ENCODE assay signal across 9 mouse cellular contexts in the genomic region with DNA sequence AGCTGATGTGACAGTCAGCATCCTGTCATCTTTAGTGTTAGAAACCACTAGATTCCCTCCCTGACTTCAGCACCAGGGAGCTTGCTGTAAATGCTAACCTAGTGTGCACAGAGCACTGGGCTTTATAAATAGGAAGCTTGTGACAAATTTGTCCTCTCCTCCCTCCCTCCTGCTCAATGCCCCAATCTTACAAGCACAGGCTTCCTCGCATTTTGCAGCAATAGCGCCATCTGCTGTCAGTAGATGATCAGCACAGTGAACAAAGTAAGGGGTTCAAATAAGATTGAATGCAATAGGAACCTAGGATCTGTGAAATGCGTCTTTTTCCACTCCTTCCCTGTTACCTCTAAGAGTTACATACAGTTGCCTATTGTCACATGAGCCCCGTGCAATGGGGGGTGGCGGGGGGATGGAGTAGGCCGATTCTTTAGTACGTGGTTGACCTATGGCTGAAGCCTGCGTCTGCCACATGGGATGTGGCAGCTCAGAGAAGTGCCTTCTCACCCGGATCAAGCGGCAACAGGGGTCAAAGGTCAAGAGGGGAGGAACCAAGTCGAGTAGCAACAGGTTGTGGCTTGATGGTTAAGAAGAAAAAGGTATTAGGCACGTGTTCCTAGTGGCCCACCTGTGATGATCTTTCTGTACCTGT. TPM values are rescaled to one million over a fixed set of nuclear protein-coding genes. Genes with fewer than 3 reads are reported as not detected.
DNase-seq lines count a peak whose midpoint lies in the region; ATAC-seq and TF ChIP-seq lines count a peak whose summit lies in the region.
"Had no signal": no experiment of that assay in that cellular context is flagged by ENCODE, and none has a peak within 500 bp of the region (broad histone marks: within the 10 kb centered on the region; RNA-seq: fewer than 3 reads in every experiment).

No protein-coding gene starts in this region.

- no peak overlapping the region for H3K27ac ChIP-seq in embryonic facial prominence, embryonic 11.5 days (replicated peaks; ENCODE audit: low read depth, low read length)
- no peak overlapping the region for H3K27ac ChIP-seq in liver, embryonic 13.5 days
- H3K27ac ChIP-seq in neural tube, embryonic 13.5 days (replicated peaks), result no peak overlapping the region
- no peak overlapping the region for H3K27ac ChIP-seq in testis, adult 2 months (ENCODE audit: control insufficient read depth, insufficient read depth, low read depth, low read length)
- H3K27ac ChIP-seq: heart, embryonic 15.5 days had no signal

- H3K36me3 ChIP-seq in embryonic facial prominence, embryonic 11.5 days (replicated peaks; ENCODE audit: control insufficient read depth, insufficient read depth, low read depth, low read length), result peaks cover 4% of the 10 kb centered on the region
- peaks cover 89% of the 10 kb centered on the region for H3K36me3 ChIP-seq in liver, embryonic 13.5 days
- H3K36me3 ChIP-seq in neural tube, embryonic 13.5 days, result peaks cover 65% of the 10 kb centered on the region
- peaks cover 2% of the 10 kb centered on the region; the same call in 1 of the 2 replicates for H3K36me3 ChIP-seq in testis, adult 2 months (ENCODE audit: control insufficient read depth, insufficient read depth, low read length)

- H3K4me1 ChIP-seq in embryonic facial prominence, embryonic 11.5 days (ENCODE audit: control insufficient read depth, insufficient read depth, low read length), result no peaks in the 10 kb centered on the region
- H3K4me1 ChIP-seq in liver, embryonic 13.5 days (replicated peaks), result no peaks in the 10 kb centered on the region
- H3K4me1 ChIP-seq in neural tube, embryonic 13.5 days (replicated peaks), result 0 out of 2 replicates have a peak, but pooled peaks cover 9% of the 10 kb centered on the region
- peaks cover 2% of the 10 kb centered on the region; the same call in 1 of the 2 replicates for H3K4me1 ChIP-seq in testis, adult 2 months (ENCODE audit: control insufficient read depth, insufficient read depth, low read length)

- no peaks in the 10 kb centered on the region for H3K9me3 ChIP-seq in embryonic facial prominence, embryonic 11.5 days (replicated peaks; ENCODE audit: control insufficient read depth, low read length)
- no peaks in the 10 kb centered on the region for H3K9me3 ChIP-seq in liver, embryonic 13.5 days (replicated peaks)
- H3K9me3 ChIP-seq in neural tube, embryonic 13.5 days, result no peaks in the 10 kb centered on the region
- H3K9me3 ChIP-seq: heart, embryonic 15.5 days had no signal

- peak; percentile 77 for DNase-seq in adrenal gland, postnatal 10 days
- peak; percentile 87 for DNase-seq in embryonic facial prominence, embryonic 11.5 days (ENCODE audit: low spot score)
- peak; percentile 49 to 74 for DNase-seq in heart, adult 9 months (ENCODE audit: low spot score in 2 of 2)
- peak; percentile 65 to 87 for DNase-seq in kidney, postnatal 25 days
- peak; percentile 54 for DNase-seq in liver, embryonic 13.5 days

- TF ChIP-seq CTCF in testis, adult 2 months (IDR thresholded peaks at IDR 0.05; ENCODE audit: control insufficient read depth, insufficient read depth, insufficient replicate concordance, low read depth, low read length), result peak; percentile 50; the same call in 1 of the 2 replicates

- H3K4me2 ChIP-seq in embryonic facial prominence, embryonic 11.5 days (ENCODE audit: low read depth, low read length), result no peak overlapping the region
- no peak overlapping the region for H3K4me2 ChIP-seq in liver, embryonic 13.5 days
- H3K4me2 ChIP-seq in neural tube, embryonic 13.5 days, result no peak overlapping the region
- H3K4me2 ChIP-seq: heart, embryonic 15.5 days had no signal

- H3K9ac ChIP-seq in embryonic facial prominence, embryonic 11.5 days (replicated peaks; ENCODE audit: low read length), result no peak overlapping the region
- no peak overlapping the region for H3K9ac ChIP-seq in liver, embryonic 13.5 days
- no peak overlapping the region for H3K9ac ChIP-seq in neural tube, embryonic 13.5 days
- H3K9ac ChIP-seq: heart, embryonic 15.5 days had no signal

- peak; percentile 74 for ATAC-seq in CD4-positive, CD25-positive, alpha-beta regulatory T cell, adult 4 months
- peak; percentile 15; the same call in 1 of the 2 replicates for ATAC-seq in embryonic facial prominence, embryonic 11.5 days (replicated peaks; ENCODE audit: insufficient number of reproducible peaks, low FRiP score, low TSS enrichment, low read depth)
- ATAC-seq in liver, embryonic 13.5 days (ENCODE audit: low read depth), result peak; percentile 34; the same call in 1 of the 2 replicates
- ATAC-seq in neural tube, embryonic 13.5 days (ENCODE audit: low read depth), result peak; percentile 59; the same call in 1 of the 2 replicates

- TF ChIP-seq POLR2A in testis, adult 2 months (IDR thresholded peaks at IDR 0.05; ENCODE audit: control insufficient read depth, low read depth, low read length), result no peak

- H3K4me3 ChIP-seq in embryonic facial prominence, embryonic 11.5 days (ENCODE audit: low read depth, low read length), result no peak overlapping the region
- no peak overlapping the region for H3K4me3 ChIP-seq in liver, embryonic 13.5 days (replicated peaks)
- H3K4me3 ChIP-seq in neural tube, embryonic 13.5 days, result no peak overlapping the region
- no peak overlapping the region; the same call in 1 of the 2 replicates for H3K4me3 ChIP-seq in testis, adult 2 months (ENCODE audit: control insufficient read depth, low read depth, low read length)
- H3K4me3 ChIP-seq: heart, embryonic 15.5 days had no signal

- 31% methylated on average over 12 of the region's 12 CpGs for WGBS in embryonic facial prominence, embryonic 11.5 days
- WGBS in liver, embryonic 13.5 days (ENCODE audit: insufficient replicate concordance), result 53% methylated on average over 12 of the region's 12 CpGs
- 46% methylated on average over 12 of the region's 12 CpGs for WGBS in neural tube, embryonic 13.5 days

- H3K27me3 ChIP-seq in embryonic facial prominence, embryonic 11.5 days (ENCODE audit: control insufficient read depth, insufficient read depth, low read length), result no peaks in the 10 kb centered on the region
- no peaks in the 10 kb centered on the region for H3K27me3 ChIP-seq in liver, embryonic 13.5 days
- no peaks in the 10 kb centered on the region for H3K27me3 ChIP-seq in neural tube, embryonic 13.5 days
- no peaks in the 10 kb centered on the region for H3K27me3 ChIP-seq in testis, adult 2 months (ENCODE audit: control insufficient read depth, insufficient read depth, low read length)

RNA-seq across cellular contexts. Expression of gene Rlbp1, which starts 37.0 kb away (rescaled TPM):
- not detected for polyA plus RNA-seq in CD4-positive, CD25-positive, alpha-beta regulatory T cell, adult 4 months (2017; shearing (Covaris generic))
- total RNA-seq in adrenal gland, postnatal 10 days (2021), result not detected
- 1.8 and 3.6 TPM in 2 replicates for polyA plus RNA-seq in embryonic facial prominence, embryonic 11.5 days (2014; fragmentation: Nextera tagmentation; extraction: Ambion mirVana)
- polyA plus RNA-seq in liver, embryonic 13.5 days (2015; fragmentation: Nextera tagmentation; extraction: Ambion mirVana), result 0.06 TPM in 1 of 2 replicates, not detected in the other
- polyA plus RNA-seq in neural tube, embryonic 13.5 days (2015; fragmentation: Nextera tagmentation; extraction: Ambion mirVana), result 19.2 and 19.7 TPM in 2 replicates
- 0.71 and 1.6 TPM in 2 replicates for polyA plus RNA-seq in testis, adult 2 months (2012; rRNA removed)
- polyA plus RNA-seq: heart, embryonic 15.5 days had no signal

RNA-seq across cellular contexts. Expression of gene Fanci, which starts 41.9 kb away (rescaled TPM):
- polyA plus RNA-seq in CD4-positive, CD25-positive, alpha-beta regulatory T cell, adult 4 months (2017; shearing (Covaris generic)), result 1 to 10 TPM; 4.4 to 7.9 TPM
- total RNA-seq in adrenal gland, postnatal 10 days (2021), result 1 to 10 TPM; 2.6 to 3.3 TPM
- 17.4 and 21.4 TPM in 2 replicates for polyA plus RNA-seq in embryonic facial prominence, embryonic 11.5 days (2014; fragmentation: Nextera tagmentation; extraction: Ambion mirVana)
- 9.2 and 11.3 TPM in 2 replicates for polyA plus RNA-seq in liver, embryonic 13.5 days (2015; fragmentation: Nextera tagmentation; extraction: Ambion mirVana)
- polyA plus RNA-seq in neural tube, embryonic 13.5 days (2015; fragmentation: Nextera tagmentation; extraction: Ambion mirVana), result 2.7 and 3.5 TPM in 2 replicates
- polyA plus RNA-seq in testis, adult 2 months (2012; rRNA removed), result 7.0 and 7.3 TPM in 2 replicates

Comparison
In these comparisons a context has a peak if more than half of its experiments do, and no peak if none do; other contexts are left out.
1. ATAC-seq: peak in every context shown above with its lines; median percentile 74 in CD4-positive, CD25-positive, alpha-beta regulatory T cell, adult 4 months; 59 in neural tube, embryonic 13.5 days; 34 in liver, embryonic 13.5 days; 15 in embryonic facial prominence, embryonic 11.5 days.